Mouse (Mus musculus): ENCODE results near the gene Fis1.

Fis1 gene

DNA sequence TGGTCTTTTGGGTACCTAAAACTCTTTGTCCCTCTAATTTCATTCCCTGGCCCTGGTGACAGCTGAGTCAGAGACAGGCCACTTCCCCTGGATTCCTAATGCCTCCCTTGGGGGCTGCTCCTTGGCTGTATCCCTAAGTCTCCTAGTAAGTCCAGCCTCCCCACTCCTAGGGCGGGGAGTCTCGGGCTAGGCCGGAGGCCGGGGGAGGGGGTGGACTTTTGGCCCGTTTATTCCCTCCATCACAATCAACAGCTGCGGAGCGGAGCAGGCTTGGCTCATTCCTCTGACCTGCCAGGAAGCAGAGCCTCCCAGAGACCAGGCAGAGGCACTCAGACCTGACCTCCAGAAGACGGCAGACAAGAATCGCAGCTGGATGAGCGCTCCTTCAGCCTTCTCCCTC is 14.5 kb downstream of the Fis1 start:
- DNase-seq (ENCODE audit: low read depth, low spot score), result no peak

DNA sequence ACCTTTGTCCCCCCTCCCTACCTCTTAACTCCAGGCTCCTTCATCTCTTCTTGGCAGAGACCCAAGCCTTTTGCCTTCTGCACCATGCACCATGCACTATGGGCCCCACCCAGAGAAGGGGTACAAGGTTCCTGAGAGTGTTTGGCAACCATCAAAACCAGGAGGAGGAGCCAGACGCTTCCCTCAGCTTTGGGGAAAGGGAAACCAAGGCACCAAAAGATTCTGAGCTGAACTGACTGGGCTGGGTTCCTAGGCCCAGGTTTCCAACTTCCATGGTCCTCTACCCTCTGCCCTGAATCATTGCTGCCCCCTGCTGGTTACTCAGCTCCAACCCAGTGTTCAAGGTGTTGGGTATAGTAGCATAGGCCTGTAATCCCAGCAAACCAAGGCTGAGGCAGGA is 17.6 kb downstream of the Fis1 start:
- DNase-seq (ENCODE audit: low read depth, low spot score), result no peak

GRCm38 (mm10) chr5:136973670-136974069 is 20.6 kb downstream of the Fis1 start:
- no peak for DNase-seq (ENCODE audit: low read depth, low spot score)

- no peak for DNase-seq (ENCODE audit: low read depth, low spot score)
Measured at GRCm38 (mm10) chr5:136977769-136978168, 24.7 kb downstream of the Fis1 start.

- DNase-seq (ENCODE audit: low read depth, low spot score), result no peak
Measured at GRCm38 (mm10) chr5:136979762-136980161, 26.7 kb downstream of the Fis1 start.

- no peak for DNase-seq (ENCODE audit: low read depth, low spot score)
Measured at GRCm38 (mm10) chr5:136980974-136981373, 27.9 kb downstream of the Fis1 start.

- DNase-seq (ENCODE audit: low read depth, low spot score), result peak; percentile 37
Measured at GRCm38 (mm10) chr5:136982338-136982930, 29.4 kb downstream of the Fis1 start.

- DNase-seq (ENCODE audit: low read depth, low spot score), result no peak
Measured at GRCm38 (mm10) chr5:136984828-136985227, 31.8 kb downstream of the Fis1 start.

DNA sequence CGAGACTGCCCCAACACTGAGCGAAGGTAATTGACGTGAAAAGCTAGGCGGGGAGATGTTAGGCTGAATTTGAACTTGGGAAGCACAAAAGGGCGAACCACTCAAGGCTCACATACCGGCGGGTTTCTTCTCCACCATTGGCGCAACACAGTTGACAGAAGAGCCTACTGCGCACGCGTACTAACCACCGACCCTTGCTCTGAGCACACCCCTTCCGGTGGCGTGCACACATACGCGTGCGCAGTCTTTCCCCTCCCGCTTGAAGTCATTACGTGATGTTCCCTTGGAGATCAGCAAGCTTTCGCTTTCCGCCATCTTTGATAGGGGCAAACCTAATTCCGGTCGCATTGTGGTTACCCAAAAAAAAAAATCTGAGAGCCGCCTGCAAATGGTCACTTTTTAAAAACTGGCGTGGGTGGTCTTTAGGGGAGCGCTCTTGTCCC is 33.6 kb downstream of the Fis1 start, which contains the start of gene Plod3:
Gene Plod3, plus strand, starts transcription at position 325 of the 443 bp plus-strand sequence.
- DNase-seq (ENCODE audit: low read depth, low spot score), result peak; percentile 99

DNA sequence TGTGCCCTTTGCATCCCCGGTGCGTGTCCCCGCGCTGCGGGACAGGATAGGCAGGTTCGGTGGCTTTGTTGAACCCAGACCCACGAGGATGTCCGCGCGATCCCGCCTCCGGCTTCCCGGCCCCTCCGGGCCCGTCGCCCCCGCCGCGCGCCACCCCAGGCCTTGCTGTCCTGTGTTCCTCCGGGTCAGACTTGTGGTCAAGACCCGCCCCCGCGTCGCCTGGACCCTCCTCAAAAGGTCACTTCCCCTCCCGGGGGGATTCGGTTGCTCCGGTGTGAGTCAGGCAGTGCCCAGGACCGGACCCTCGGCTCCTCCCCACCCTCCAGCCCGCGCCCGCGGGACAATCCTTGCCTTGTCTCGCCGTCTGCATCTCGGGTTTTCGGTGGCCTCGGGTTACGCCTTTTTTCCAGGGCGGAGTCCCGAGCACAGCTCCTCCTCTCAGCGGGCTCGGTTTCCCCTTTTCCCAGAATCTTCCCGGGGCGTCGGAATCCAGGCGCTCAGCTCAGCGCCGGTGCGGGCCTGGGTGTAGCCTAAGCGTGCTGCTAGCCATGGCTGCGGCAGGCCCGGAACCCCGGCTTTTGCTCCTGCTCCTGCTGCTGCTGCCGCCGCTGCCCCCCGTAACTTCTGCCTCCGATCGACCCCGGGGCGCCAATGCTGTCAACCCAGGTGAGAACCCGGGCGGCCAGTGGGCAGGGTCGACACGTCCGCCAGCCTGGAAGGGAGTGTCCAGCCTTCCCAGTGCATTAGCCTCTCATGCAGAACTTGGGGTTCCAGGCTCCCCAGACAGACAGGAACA is 34.3 kb downstream of the Fis1 start:
- no peak for DNase-seq (ENCODE audit: low read depth, low spot score)

- DNase-seq (ENCODE audit: low read depth, low spot score), result no peak
Measured at GRCm38 (mm10) chr5:136987934-136988271, 34.8 kb downstream of the Fis1 start, which contains the start of gene Znhit1. Gene Znhit1 (minus strand): TSS chr5:136988021.

DNA sequence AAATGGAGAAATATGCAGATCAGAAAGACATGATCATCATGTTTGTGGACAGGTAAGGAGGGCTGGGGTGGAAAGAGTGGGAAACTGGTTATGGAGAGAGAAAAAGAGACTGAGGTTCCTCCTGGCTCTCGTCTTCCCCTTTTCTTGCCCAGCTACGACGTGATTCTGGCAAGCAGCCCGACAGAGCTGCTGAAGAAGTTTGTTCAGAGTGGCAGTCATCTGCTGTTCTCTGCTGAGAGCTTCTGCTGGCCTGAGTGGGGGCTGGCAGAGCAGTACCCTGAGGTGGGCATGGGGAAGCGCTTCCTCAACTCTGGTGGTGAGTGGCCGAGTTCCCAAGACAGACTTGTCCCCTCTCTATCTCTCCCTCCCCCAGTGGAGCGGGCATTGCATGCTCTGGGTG is 35.3 kb downstream of the Fis1 start:
- DNase-seq (ENCODE audit: low read depth, low spot score), result no peak

- no peak for DNase-seq (ENCODE audit: low read depth, low spot score)
Measured at GRCm38 (mm10) chr5:136989801-136990200, 36.7 kb downstream of the Fis1 start.

- no peak for DNase-seq (ENCODE audit: low read depth, low spot score)
Measured at GRCm38 (mm10) chr5:136999449-136999848, 46.4 kb downstream of the Fis1 start.

DNA sequence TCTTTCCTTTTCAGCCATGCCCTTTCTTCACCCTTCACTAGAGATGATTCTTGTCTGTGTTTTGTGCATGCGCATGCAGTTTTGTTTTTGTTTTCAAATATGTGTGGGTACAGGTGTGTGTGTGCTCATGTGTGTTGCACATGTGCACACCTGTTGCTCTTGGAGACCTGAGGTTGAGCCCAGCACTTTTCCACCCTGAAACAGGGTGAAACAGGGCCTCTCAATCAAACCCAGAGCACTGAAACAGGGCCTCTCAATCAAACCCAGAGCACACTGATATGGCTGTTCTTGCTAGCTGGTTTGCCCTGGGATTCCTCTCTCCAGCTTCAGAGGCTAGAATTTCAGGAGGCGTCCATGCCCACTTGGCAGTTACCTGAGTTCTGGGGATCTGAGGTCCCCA is 47.5 kb downstream of the Fis1 start:
- DNase-seq (ENCODE audit: low read depth, low spot score), result no peak

DNA sequence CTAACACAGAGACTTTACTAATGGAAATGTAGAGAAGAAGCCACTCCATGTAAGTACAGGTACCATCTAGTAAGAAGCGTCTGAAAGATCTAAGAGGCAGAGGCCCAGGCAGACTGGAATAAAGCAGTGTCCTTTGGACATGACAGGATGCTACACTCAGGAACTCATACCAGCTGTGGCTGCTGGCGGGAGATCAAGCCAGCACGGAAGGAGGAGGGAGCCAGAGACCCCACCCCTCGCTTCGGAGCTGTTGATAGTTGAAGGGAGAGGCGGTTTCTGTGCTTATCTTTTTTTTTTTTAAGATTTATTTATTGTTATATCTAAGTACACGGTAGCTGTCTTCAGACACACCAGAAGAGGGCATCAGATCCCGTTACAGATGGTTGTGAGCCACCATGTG is 54.2 kb downstream of the Fis1 start:
- no peak for DNase-seq (ENCODE audit: low read depth, low spot score)

GRCm38 (mm10) chr5:137009988-137010387 is 56.9 kb downstream of the Fis1 start:
- no peak for DNase-seq (ENCODE audit: low read depth, low spot score)

- no peak for DNase-seq (ENCODE audit: low read depth, low spot score)
Measured at GRCm38 (mm10) chr5:137012401-137012950, 59.4 kb downstream of the Fis1 start.

Measured in retina, adult 2 months (tissue).